Mouse (Mus musculus) CH12F3 (cell line): Measurements from ENCODE around the gene Foxo6.

Experiments
- in situ Hi-C: fragments of 300-500 bp; cut with MboI; formaldehyde crosslinking; loops from 2 replicates; pipeline ENCODE4 v1.14.3; 2020; ENCODE audit warnings: low sequenced_read_pairs

Foxo6 gene

GRCm38 (mm10) chr4:120285223-120285622, 1.9 kb downstream of the Foxo6 start:
- in situ Hi-C loops, result no loop called here

GRCm38 (mm10) chr4:120284187-120284586, 3.0 kb downstream of the Foxo6 start:
- in situ Hi-C loops, result no loop called here

DNA sequence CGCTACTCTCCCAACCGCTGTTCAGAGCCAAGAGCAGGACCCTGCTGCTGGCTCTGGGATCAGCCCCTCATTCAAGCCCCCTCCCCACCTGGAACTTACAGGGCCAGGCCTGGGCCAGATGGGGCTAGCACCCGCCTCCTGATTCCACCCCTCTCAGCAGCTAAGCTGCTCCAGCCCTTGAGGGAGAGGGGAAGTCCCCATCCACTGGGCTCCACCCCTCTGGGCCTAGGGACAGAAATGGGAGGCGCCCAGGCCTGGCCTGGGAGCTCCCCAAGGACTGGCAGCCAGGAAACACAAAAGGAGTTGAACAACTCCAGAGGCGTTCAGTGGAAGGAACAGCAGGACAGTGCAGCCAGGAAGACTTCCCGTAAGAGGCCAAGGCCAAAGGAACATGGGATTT, 4.0 kb downstream of the Foxo6 start:
- in situ Hi-C loops, result no loop called here

GRCm38 (mm10) chr4:120282568-120283091, 4.5 kb downstream of the Foxo6 start:
- in situ Hi-C loops, result no loop called here

- in situ Hi-C loops, result no loop called here
Observed at GRCm38 (mm10) chr4:120281011-120281410, 6.1 kb downstream of the Foxo6 start.

GRCm38 (mm10) chr4:120280432-120280831, 6.7 kb downstream of the Foxo6 start:
- in situ Hi-C loops, result no loop called here

DNA sequence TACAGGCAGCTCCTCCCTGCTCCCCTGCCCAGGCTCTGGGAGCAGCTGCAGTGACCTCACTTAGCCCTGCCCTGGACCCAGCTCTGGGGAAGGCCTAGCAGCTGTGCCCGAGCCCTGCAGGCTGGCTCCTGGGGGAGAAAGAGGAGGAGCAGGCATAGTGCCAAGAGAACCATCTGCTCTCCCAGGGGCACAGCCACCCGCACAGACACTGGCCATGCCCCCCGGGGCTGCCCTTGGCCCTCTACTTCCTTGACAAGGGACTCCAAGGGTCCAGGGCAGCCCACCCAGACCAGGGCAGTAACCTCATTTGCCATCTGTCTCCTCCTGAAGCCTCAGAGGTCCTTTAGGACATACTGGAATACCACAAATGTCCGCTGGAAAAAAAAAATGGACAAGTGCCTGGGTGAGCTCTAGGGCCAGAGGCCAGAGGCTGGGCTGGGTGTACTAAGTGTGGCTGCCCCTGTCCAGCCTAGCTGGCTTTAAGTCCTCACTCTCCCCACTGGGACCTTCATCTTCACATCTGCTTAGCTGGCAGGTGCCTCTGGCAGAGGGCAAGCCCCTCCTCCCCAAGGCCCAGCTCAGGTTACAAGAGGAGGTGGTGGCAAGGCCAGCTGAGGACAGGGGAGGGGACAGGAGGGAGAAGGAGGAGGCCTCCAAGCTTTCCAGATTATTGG, 9.8 kb downstream of the Foxo6 start:
- in situ Hi-C loops, result no loop called here

GRCm38 (mm10) chr4:120275487-120275886, 11.7 kb downstream of the Foxo6 start:
- in situ Hi-C loops, result no loop called here

DNA sequence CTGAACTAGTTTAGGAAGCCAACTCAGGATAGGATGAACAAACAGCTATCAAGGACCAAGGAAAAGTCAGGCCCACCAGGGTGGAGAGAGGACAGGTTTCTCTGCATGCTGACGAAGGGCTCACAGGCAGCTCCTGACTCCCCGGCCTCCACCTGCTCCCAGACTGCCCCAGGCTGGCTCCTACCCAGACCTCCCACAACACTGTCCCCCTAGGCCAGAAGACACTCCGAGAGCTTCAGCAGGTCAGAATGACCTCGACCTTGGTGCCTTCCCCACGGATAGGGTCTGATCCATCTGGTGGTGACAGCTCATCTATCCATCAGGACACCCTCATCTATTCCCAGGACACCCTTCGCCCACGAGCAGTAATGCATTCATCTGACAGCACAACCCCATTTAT, 13.6 kb downstream of the Foxo6 start:
- in situ Hi-C loops, result no loop called here

- in situ Hi-C loops, result no loop called here
Observed at GRCm38 (mm10) chr4:120271886-120272580, 15.1 kb downstream of the Foxo6 start.

DNA sequence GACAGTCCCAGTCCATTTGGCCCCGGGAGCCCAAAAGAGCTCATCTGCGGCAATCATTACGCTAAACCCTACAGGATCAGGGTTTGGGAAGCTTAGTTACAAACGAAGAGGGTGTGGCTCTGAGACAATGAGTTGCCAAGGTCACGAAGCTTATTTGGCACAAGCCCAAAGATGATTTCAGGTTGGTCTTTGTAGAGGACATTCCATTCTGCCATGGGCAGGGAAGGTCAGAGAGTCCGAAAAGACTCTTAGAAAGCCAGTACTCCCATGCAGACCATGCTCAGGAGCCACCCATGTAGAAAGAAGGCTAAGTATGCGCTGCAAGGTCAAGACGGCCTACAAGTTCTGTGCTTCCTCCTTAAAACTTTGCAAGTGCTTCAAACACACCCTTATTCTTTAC, 15.9 kb downstream of the Foxo6 start:
- in situ Hi-C loops, result no loop called here

- in situ Hi-C loops, result no loop called here
Observed at GRCm38 (mm10) chr4:120270937-120271199, 16.3 kb downstream of the Foxo6 start.

- in situ Hi-C loops, result no loop called here
Observed at GRCm38 (mm10) chr4:120270148-120270936, 16.8 kb downstream of the Foxo6 start.

DNA sequence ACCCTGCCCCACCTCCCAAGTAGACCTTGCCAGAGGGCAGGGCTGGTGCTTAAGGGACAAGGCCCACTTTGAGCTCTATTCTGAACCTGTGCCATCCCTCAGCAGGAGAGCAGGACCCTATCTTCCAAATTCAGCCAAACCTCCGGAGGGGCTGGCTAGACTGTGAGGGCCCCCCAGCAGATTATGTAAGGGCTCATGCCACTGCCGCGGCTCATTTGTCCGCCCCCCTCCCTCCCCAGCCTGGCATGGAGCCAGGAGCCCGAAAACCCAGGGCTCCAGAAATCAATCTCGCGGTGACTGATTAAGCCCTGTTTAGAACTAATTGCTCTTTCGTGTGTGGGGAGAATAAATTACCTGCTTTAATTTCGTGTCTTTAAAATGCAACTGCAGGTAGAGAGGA, 17.7 kb downstream of the Foxo6 start:
- in situ Hi-C loops, result no loop called here

GRCm38 (mm10) chr4:120268214-120269061, 18.7 kb downstream of the Foxo6 start:
- in situ Hi-C loops, result no loop called here

DNA sequence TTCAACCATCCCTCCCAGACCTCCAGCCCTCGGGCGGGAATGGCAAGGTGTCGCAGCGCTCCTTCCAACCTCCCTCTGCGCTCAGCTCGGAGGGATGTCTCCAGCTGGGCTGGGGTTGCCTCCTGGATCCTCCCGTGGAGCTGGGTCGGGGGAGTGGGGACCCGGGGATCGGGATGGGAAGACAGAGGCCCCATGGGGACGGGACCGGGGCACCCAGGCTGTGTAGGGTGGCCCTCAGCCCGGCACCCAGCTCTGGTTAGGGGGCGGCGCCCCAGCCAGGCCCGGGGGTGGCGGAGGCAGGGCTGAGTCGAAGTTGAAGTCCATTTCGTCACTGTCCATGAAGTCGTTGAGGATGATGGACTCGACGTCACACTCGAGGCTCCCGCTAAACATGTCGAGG, 19.5 kb downstream of the Foxo6 start:
- in situ Hi-C loops, result no loop called here

- in situ Hi-C loops, result no loop called here
Observed at GRCm38 (mm10) chr4:120267136-120267535, 20.0 kb downstream of the Foxo6 start.

DNA sequence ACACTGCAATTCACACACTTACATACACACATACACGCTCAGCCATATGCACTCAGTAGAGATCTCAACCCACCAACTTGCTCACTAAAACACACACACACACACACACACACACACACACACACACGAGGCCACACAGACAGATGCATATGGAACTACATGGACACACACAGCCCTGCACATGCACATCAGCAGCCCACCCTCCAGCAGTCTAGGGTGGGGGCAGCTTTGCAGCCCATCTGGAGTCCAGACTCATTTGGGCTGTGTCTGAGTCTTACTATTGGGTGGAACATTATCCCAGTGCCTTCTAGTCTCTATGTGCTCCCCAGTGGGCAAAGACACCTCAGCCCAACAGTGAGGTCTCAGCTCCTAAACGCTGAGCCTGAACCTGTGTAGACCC, 23.0 kb downstream of the Foxo6 start:
- in situ Hi-C loops, result no loop called here

DNA sequence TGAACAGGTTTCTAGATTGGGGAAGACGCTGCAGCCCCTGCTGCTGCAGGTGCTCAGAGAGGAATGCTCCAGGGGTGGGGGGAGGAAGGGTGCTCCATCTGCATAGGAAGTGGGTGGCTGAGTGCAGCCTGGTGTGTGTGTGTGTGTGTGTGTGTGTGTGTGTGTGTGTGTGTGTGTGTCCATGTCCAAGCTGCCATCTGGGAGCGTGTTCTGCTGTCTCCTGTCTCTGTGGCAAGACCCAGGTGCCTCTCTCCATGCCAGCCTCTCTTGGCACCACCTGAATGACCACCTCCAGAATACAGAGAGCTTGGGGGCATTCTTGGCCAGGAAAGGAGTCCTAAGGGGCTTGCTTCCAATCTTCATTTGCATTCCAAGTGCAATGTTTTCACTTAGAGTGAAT, 24.4 kb downstream of the Foxo6 start:
- in situ Hi-C loops, result no loop called here

- in situ Hi-C loops, result no loop called here
Observed at GRCm38 (mm10) chr4:120262206-120262605, 24.9 kb downstream of the Foxo6 start.
